Mouse (Mus musculus): ENCODE measurements at regions not wholly inside any gene's neighbourhood (a gene's known extent, or its start where the extent isn't known, plus 50 kb on each side); places are given as distances from the start of the nearest gene placed in this dataset.

DNA sequence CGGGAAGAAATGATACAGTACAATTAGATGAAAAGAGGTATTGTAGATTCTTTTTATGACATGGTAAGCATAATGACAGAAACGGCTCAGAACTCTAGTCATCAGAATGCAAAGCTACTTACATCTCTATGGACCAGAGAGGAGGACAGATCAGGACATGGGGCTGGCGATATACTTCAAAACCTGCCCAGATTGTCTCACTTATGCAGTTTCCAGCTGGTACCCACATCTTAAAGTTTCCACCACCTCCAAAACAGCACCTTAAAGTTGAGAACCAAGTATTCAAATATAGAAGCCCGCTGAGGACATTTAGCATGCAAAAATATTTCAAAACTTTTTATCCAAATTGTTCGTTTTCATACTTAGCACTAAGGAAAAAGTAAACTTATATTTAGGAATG, 341.0 kb downstream of the 1700009N14Rik start:
- TF ChIP-seq CTCF (conservative IDR thresholded peaks at IDR 0.05; ENCODE audit: low read length) (no peak), POU5F1 (IDR thresholded peaks at IDR 0.05; ENCODE audit: borderline replicate concordance, low read length) (no peak), NANOG (IDR thresholded peaks at IDR 0.05; ENCODE audit: borderline replicate concordance, low read length) (no peak)
